In the genomic region with DNA sequence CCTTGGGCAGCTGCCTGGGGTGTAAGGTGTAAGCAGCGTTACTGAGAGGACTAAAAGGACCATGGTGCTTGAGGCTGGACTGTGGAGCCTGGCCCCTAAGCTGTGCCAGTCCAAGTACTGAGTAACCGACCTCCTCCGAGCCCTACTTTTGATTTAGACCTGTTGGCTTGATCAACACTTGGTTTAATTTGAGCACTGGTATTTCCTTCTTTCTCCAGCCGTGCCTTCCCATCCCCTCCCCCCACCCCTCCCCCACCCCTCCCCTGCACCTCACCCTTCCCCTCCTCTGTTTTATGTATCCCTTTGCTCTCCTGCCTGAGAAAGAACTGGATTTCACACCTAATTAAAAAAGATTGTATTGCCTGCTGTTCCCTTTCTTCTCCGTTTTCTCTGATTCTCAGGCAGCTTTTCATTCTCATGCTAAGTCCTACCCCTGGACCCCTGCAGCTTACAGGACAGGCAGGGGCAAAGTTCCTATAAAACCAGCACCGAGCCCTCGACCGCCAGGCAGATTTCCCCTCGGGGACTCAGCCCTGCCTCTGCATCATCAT, we compare ENCODE assay signal across 13 mouse cellular contexts.
DNase-seq lines count a peak whose midpoint lies in the region; ATAC-seq and TF ChIP-seq lines count a peak whose summit lies in the region.
"Had no signal": no experiment of that assay in that cellular context is flagged by ENCODE, and none has a peak within 500 bp of the region (broad histone marks: within the 10 kb centered on the region; RNA-seq: fewer than 3 reads in every experiment).

No protein-coding gene starts in this region.

- peak; percentile 67 for DNase-seq in ES-E14 (ENCODE audit: low read depth, low spot score)
- peak; percentile 41 for DNase-seq in embryonic facial prominence, embryonic 10.5 days (ENCODE audit: low spot score)
- peak; percentile 72 for DNase-seq in midbrain, embryonic 14.5 days
- DNase-seq in urinary bladder, postnatal 14 days (ENCODE audit: low spot score): no peak
- DNase-seq in left cerebral cortex, postnatal 10 days (ENCODE audit: extremely low spot score in 1 of 2, low spot score in 2 of 2): no peak
- DNase-seq: kidney, postnatal 10 days; right cerebral cortex, adult 18-20 months had no signal

- ATAC-seq in hindbrain, embryonic 12.5 days (ENCODE audit: low FRiP score): peak; percentile 84
- peak; percentile 78; the same call in 1 of the 2 replicates for ATAC-seq in midbrain, embryonic 14.5 days (ENCODE audit: low FRiP score, low TSS enrichment)
- ATAC-seq in intestine, embryonic 15.5 days: no peak
- ATAC-seq in kidney, embryonic 15.5 days (replicated peaks; ENCODE audit: low FRiP score): no peak

- H3K4me2 ChIP-seq in hindbrain, embryonic 12.5 days (replicated peaks): no peak overlapping the region
- H3K4me2 ChIP-seq in midbrain, embryonic 14.5 days (ENCODE audit: low read length): peak overlapping the region; percentile 19; the same call in 1 of the 2 replicates
- H3K4me2 ChIP-seq in intestine, embryonic 15.5 days (replicated peaks): no peak overlapping the region
- H3K4me2 ChIP-seq in kidney, embryonic 15.5 days: no peak overlapping the region
- H3K4me2 ChIP-seq: heart, embryonic 15.5 days; lung, embryonic 15.5 days; stomach, embryonic 15.5 days had no signal

- H3K27me3 ChIP-seq in embryonic facial prominence, embryonic 10.5 days (replicated peaks; ENCODE audit: low read depth, poor library complexity, severe bottlenecking): no peaks in the 10 kb centered on the region
- H3K27me3 ChIP-seq in hindbrain, embryonic 12.5 days: no peaks in the 10 kb centered on the region
- no peaks in the 10 kb centered on the region for H3K27me3 ChIP-seq in midbrain, embryonic 14.5 days (ENCODE audit: control insufficient read depth, insufficient read depth, low read length)
- no peaks in the 10 kb centered on the region for H3K27me3 ChIP-seq in intestine, embryonic 15.5 days (replicated peaks)
- H3K27me3 ChIP-seq in kidney, embryonic 15.5 days: no peaks in the 10 kb centered on the region
- H3K27me3 ChIP-seq: heart, embryonic 15.5 days; lung, embryonic 15.5 days; stomach, embryonic 15.5 days had no signal

- in situ Hi-C loops in ES-E14 (cut with MboI; ENCODE audit: low sequenced_read_pairs in 2 of 2, unreplicated experiment in 2 of 2): no loop called here

- H3K4me3 ChIP-seq in ES-E14 (ENCODE audit: insufficient read depth in 1 of 2, low read depth in 1 of 2, low read length in 2 of 2, poor library complexity in 1 of 2, severe bottlenecking in 1 of 2): no peak overlapping the region
- H3K4me3 ChIP-seq in embryonic facial prominence, embryonic 10.5 days: no peak overlapping the region
- H3K4me3 ChIP-seq in hindbrain, embryonic 12.5 days: no peak overlapping the region
- H3K4me3 ChIP-seq in midbrain, embryonic 14.5 days (replicated peaks; ENCODE audit: low read depth, low read length): no peak overlapping the region
- no peak overlapping the region for H3K4me3 ChIP-seq in intestine, embryonic 15.5 days (replicated peaks)
- H3K4me3 ChIP-seq in kidney, embryonic 15.5 days (replicated peaks): no peak overlapping the region
- H3K4me3 ChIP-seq: heart, embryonic 15.5 days; lung, embryonic 15.5 days; stomach, embryonic 15.5 days had no signal

- 4% methylated on average over 9 of the region's 9 CpGs for WGBS in embryonic facial prominence, embryonic 10.5 days
- WGBS in hindbrain, embryonic 12.5 days: 4% methylated on average over 9 of the region's 9 CpGs
- WGBS in midbrain, embryonic 14.5 days: under 1% methylated on average over 9 of the region's 9 CpGs
- WGBS in intestine, embryonic 15.5 days: 33% methylated on average over 9 of the region's 9 CpGs
- 20% methylated on average over 9 of the region's 9 CpGs for WGBS in kidney, embryonic 15.5 days

- H3K27ac ChIP-seq in ES-E14 (ENCODE audit: insufficient read depth, low read depth, low read length, poor library complexity, severe bottlenecking): no peak overlapping the region
- peak overlapping the region; percentile 44 for H3K27ac ChIP-seq in embryonic facial prominence, embryonic 10.5 days (replicated peaks)
- peak overlapping the region; percentile 44; the same call in 1 of the 2 replicates for H3K27ac ChIP-seq in hindbrain, embryonic 12.5 days
- H3K27ac ChIP-seq in midbrain, embryonic 14.5 days (replicated peaks; ENCODE audit: low read depth, low read length): peak overlapping the region; percentile 56
- no peak overlapping the region for H3K27ac ChIP-seq in intestine, embryonic 15.5 days
- H3K27ac ChIP-seq in kidney, embryonic 15.5 days: no peak overlapping the region
- H3K27ac ChIP-seq: heart, embryonic 15.5 days; lung, embryonic 15.5 days; stomach, embryonic 15.5 days had no signal

- intact Hi-C loops in left cerebral cortex, postnatal 10 days (cut with DNase I): no loop called here

- no peak overlapping the region for H3K9ac ChIP-seq in ES-E14 (ENCODE audit: insufficient read depth, low read depth, low read length, poor library complexity, severe bottlenecking)
- H3K9ac ChIP-seq in hindbrain, embryonic 12.5 days: no peak overlapping the region
- H3K9ac ChIP-seq in midbrain, embryonic 14.5 days (replicated peaks; ENCODE audit: low read length): no peak overlapping the region
- no peak overlapping the region for H3K9ac ChIP-seq in intestine, embryonic 15.5 days
- no peak overlapping the region for H3K9ac ChIP-seq in kidney, embryonic 15.5 days
- H3K9ac ChIP-seq: heart, embryonic 15.5 days; lung, embryonic 15.5 days; stomach, embryonic 15.5 days had no signal

- H3K4me1 ChIP-seq in ES-E14 (ENCODE audit: control insufficient read depth in 2 of 2, insufficient read depth in 2 of 2, low read length in 2 of 2, poor library complexity in 1 of 2): peaks cover 3 to 8% of the 10 kb centered on the region in 2 experiments; a peak in 2 of 4 replicates
- H3K4me1 ChIP-seq in embryonic facial prominence, embryonic 10.5 days: peaks cover 15% of the 10 kb centered on the region
- peaks cover 9% of the 10 kb centered on the region for H3K4me1 ChIP-seq in hindbrain, embryonic 12.5 days
- H3K4me1 ChIP-seq in midbrain, embryonic 14.5 days (ENCODE audit: control insufficient read depth, insufficient read depth, low read length): peaks cover 13% of the 10 kb centered on the region; the same call in 1 of the 2 replicates
- no peaks in the 10 kb centered on the region for H3K4me1 ChIP-seq in intestine, embryonic 15.5 days (replicated peaks)
- peaks cover 3% of the 10 kb centered on the region for H3K4me1 ChIP-seq in kidney, embryonic 15.5 days
- H3K4me1 ChIP-seq: lung, embryonic 15.5 days; stomach, embryonic 15.5 days had no signal

- no peaks in the 10 kb centered on the region for H3K9me3 ChIP-seq in ES-E14 (ENCODE audit: control insufficient read depth, insufficient read depth, low read depth, low read length)
- no peaks in the 10 kb centered on the region for H3K9me3 ChIP-seq in embryonic facial prominence, embryonic 10.5 days
- 0 out of 2 replicates have a peak, but pooled peaks cover 4% of the 10 kb centered on the region for H3K9me3 ChIP-seq in hindbrain, embryonic 12.5 days (replicated peaks)
- H3K9me3 ChIP-seq in midbrain, embryonic 14.5 days (ENCODE audit: control insufficient read depth, low read length): no peaks in the 10 kb centered on the region
- H3K9me3 ChIP-seq in intestine, embryonic 15.5 days: no peaks in the 10 kb centered on the region
- no peaks in the 10 kb centered on the region for H3K9me3 ChIP-seq in kidney, embryonic 15.5 days (replicated peaks)
- H3K9me3 ChIP-seq: heart, embryonic 15.5 days; lung, embryonic 15.5 days; stomach, embryonic 15.5 days had no signal

- no peaks in the 10 kb centered on the region for H3K36me3 ChIP-seq in ES-E14 (ENCODE audit: control insufficient read depth, insufficient read depth, low read length, poor library complexity, severe bottlenecking)
- peaks cover 7% of the 10 kb centered on the region; the same call in 1 of the 2 replicates for H3K36me3 ChIP-seq in embryonic facial prominence, embryonic 10.5 days (replicated peaks)
- H3K36me3 ChIP-seq in hindbrain, embryonic 12.5 days: peaks cover 29% of the 10 kb centered on the region
- peaks cover 23% of the 10 kb centered on the region for H3K36me3 ChIP-seq in midbrain, embryonic 14.5 days (ENCODE audit: control insufficient read depth, insufficient read depth, low read length)
- H3K36me3 ChIP-seq in intestine, embryonic 15.5 days: no peaks in the 10 kb centered on the region
- H3K36me3 ChIP-seq in kidney, embryonic 15.5 days: peaks cover 11% of the 10 kb centered on the region; the same call in 1 of the 2 replicates
- H3K36me3 ChIP-seq: lung, embryonic 15.5 days; stomach, embryonic 15.5 days had no signal

TF ChIP-seq in ES-E14, 5 proteins besides CTCF, POLR2A, EP300 and RAD21:
- 0 out of 2 replicates have a peak, but pooled peaks have one; percentile 61 for TF ChIP-seq CHD2 (IDR thresholded peaks at IDR 0.05; ENCODE audit: low read depth, low read length)
- TF ChIP-seq ZC3H11A (IDR thresholded peaks at IDR 0.05; ENCODE audit: borderline replicate concordance, low read depth, low read length): no peak
- no peak for TF ChIP-seq ZNF384 (IDR thresholded peaks at IDR 0.05; ENCODE audit: low read depth, low read length)
- TF ChIP-seq HCFC1 (IDR thresholded peaks at IDR 0.05; ENCODE audit: borderline replicate concordance, insufficient read depth, low read length): no peak

Comparison
In these comparisons a context has a peak if more than half of its experiments do, and no peak if none do; other contexts are left out.
1. DNase-seq: peak in ES-E14 (single experiment), embryonic facial prominence, embryonic 10.5 days (single experiment) and midbrain, embryonic 14.5 days (single experiment); none in urinary bladder, postnatal 14 days (single experiment) and left cerebral cortex, postnatal 10 days (0 of 2).
2. H3K27ac ChIP-seq: peak in embryonic facial prominence, embryonic 10.5 days (single experiment), hindbrain, embryonic 12.5 days (single experiment) and midbrain, embryonic 14.5 days (single experiment); none in ES-E14 (single experiment), intestine, embryonic 15.5 days (single experiment) and kidney, embryonic 15.5 days (single experiment).
3. ATAC-seq: peak in hindbrain, embryonic 12.5 days (single experiment) and midbrain, embryonic 14.5 days (single experiment); none in intestine, embryonic 15.5 days (single experiment) and kidney, embryonic 15.5 days (single experiment).